ENCODE assay signal across 21 mouse cellular contexts in the genomic region with DNA sequence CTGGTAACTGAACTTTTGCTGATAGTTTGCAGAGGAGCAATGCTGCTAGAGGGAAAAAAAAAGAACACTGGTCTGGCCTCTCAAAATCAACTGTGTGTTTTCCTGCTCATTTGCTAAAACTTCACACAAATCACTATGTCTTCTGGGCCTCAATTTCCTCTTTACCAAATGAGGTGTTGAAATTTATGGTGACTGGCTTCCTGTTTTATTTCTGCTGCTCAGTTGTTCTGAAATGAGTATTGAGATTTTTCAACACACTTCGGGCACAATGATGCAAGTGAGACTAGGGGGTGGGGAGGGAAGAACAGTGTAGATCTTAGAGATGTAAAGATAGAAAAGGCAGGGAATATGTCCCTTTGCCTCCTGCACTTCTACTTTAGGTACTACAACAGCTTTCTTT. TPM values are rescaled to one million over a fixed set of nuclear protein-coding genes. Genes with fewer than 3 reads are reported as not detected.
DNase-seq lines count a peak whose midpoint lies in the region; ATAC-seq and TF ChIP-seq lines count a peak whose summit lies in the region.
"Had no signal": no experiment of that assay in that cellular context is flagged by ENCODE, and none has a peak within 500 bp of the region (broad histone marks: within the 10 kb centered on the region; RNA-seq: fewer than 3 reads in every experiment).

No protein-coding gene starts in this region.

- H3K79me2 ChIP-seq in macrophage (ENCODE audit: inconsistent target) = no peaks in the 10 kb centered on the region

- no peak for TF ChIP-seq CTCF in spleen, adult 2 months (IDR thresholded peaks at IDR 0.05; ENCODE audit: extremely low read depth, insufficient read depth, insufficient read length, insufficient replicate concordance)

- DNase-seq in spleen, adult 2 months (ENCODE audit: low read depth in 1 of 2, low spot score in 2 of 2) = no peak
- no peak for DNase-seq in spleen, postnatal 4 days (ENCODE audit: low spot score in 2 of 2)
- no peak for DNase-seq in left cerebral cortex, adult 9 months (ENCODE audit: low spot score in 2 of 2)
- DNase-seq in heart, adult 9 months (ENCODE audit: low spot score in 2 of 2) = no peak
- DNase-seq in embryo, embryonic 9.5 days (ENCODE audit: extremely low spot score) = no peak
- DNase-seq: adrenal gland, postnatal 10 days; cerebellum, adult 2 months; forebrain, postnatal 0 days; gastrocnemius, adult 2 months; heart, adult 2 months; kidney, postnatal 14 days; layer of hippocampus, adult 9-11 months; thymus, adult 18-20 months had no signal

- H3K27me3 ChIP-seq in spleen, adult 2 months (ENCODE audit: control insufficient read depth, insufficient read depth, low read length) = no peaks in the 10 kb centered on the region
- H3K27me3 ChIP-seq: embryonic facial prominence, embryonic 13.5 days; limb, embryonic 12.5 days; midbrain, embryonic 15.5 days had no signal

- no peak overlapping the region for H3K4me3 ChIP-seq in spleen, adult 2 months (ENCODE audit: extremely low read depth, insufficient read depth, insufficient read length)
- no peak overlapping the region for H3K4me3 ChIP-seq in macrophage (ENCODE audit: inconsistent target)
- H3K4me3 ChIP-seq: embryonic facial prominence, embryonic 13.5 days; gastrocnemius, adult 2 months; heart, adult 2 months; limb, embryonic 12.5 days; midbrain, embryonic 15.5 days had no signal

- H3K4me1 ChIP-seq in spleen, adult 2 months (ENCODE audit: control insufficient read depth, insufficient read depth, insufficient read length) = peaks cover 2% of the 10 kb centered on the region; the same call in 1 of the 2 replicates
- H3K4me1 ChIP-seq: embryonic facial prominence, embryonic 13.5 days; limb, embryonic 12.5 days; midbrain, embryonic 15.5 days had no signal

- 17% methylated on average over 1 of the region's 1 CpGs for WGBS in spleen, adult 2 months
- 29% methylated on average over 1 of the region's 1 CpGs for WGBS in macrophage (ENCODE audit: missing documents)

- H3K36me3 ChIP-seq in spleen, adult 2 months (ENCODE audit: control insufficient read depth, insufficient read depth, low read length) = no peaks in the 10 kb centered on the region; the same call in 1 of the 2 replicates
- H3K36me3 ChIP-seq in macrophage (ENCODE audit: inconsistent target) = no peaks in the 10 kb centered on the region
- H3K36me3 ChIP-seq: embryonic facial prominence, embryonic 13.5 days; limb, embryonic 12.5 days; midbrain, embryonic 15.5 days had no signal

- peak overlapping the region; percentile 41; the same call in 1 of the 2 replicates for H3K27ac ChIP-seq in spleen, adult 2 months (ENCODE audit: insufficient read depth, low read length)
- H3K27ac ChIP-seq in macrophage = peak overlapping the region; percentile 25
- H3K27ac ChIP-seq: embryonic facial prominence, embryonic 13.5 days; gastrocnemius, adult 2 months; heart, adult 2 months; hindbrain, embryonic 14.5 days; limb, embryonic 12.5 days; liver, embryonic 14.5 days; midbrain, embryonic 15.5 days had no signal

- no peak for TF ChIP-seq POLR2A in spleen, adult 2 months (IDR thresholded peaks at IDR 0.05; ENCODE audit: low read depth, low read length)

- ATAC-seq in activated CD4-positive, CD25-positive, alpha-beta regulatory T cell, adult 4 months = peak; percentile 69
- ATAC-seq: forebrain, postnatal 0 days; intestine, postnatal 0 days; midbrain, embryonic 15.5 days had no signal

RNA-seq across cellular contexts. Expression of a gene that starts 30.0 kb away (rescaled TPM):
- polyA plus RNA-seq in spleen, adult 2 months (2012; rRNA removed) = 16.3 TPM in 2 replicates
- polyA plus RNA-seq in activated CD4-positive, CD25-positive, alpha-beta regulatory T cell, adult 4 months (2017; shearing (Covaris generic)) = 1 to 10 TPM; 3.4 to 5.8 TPM
- 10 to 100 TPM in 1 of 26 experiments, 1 to 10 TPM in 25; 1.7 to 14.4 (median 5.4) TPM for total RNA-seq in macrophage (2018; cell fraction: chromatin; rRNA removed)
- total RNA-seq in macrophage (2018; cell fraction: cytosol; rRNA removed) = 10 to 100 TPM in 17 of 26 experiments, 1 to 10 TPM in 9; 8.1 to 15.3 (median 10.6) TPM
- total RNA-seq in macrophage (2018; cell fraction: nucleus; rRNA removed) = 10 to 100 TPM in 14 of 26 experiments, 1 to 10 TPM in 12; 5.6 to 25.0 (median 10.7) TPM
- 6.6 to 16.1 TPM (median 16.1 TPM) in 3 replicates for polyA plus RNA-seq in macrophage (2018)
